Mouse (Mus musculus): ENCODE data around the gene Pnpla8.

Gene Pnpla8

DNA sequence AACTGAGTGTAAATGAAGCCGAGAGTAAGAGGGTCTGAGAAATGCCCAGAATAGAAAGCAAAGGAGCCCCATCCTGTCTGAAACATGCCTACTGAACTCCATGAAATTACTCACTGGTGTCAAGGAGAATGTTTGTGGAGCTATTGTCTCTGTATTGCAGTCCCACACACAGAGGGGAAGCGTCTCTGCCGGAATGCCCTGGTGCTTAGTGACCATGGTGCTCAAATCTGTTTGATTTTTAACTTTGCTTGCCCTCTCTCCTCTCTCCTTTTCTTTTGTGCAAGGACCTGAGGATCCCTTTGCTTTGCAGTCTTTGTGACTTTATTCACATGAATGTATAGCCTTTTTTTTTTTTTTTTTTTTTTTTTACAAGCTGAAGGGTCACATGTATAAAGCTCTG lies 136.3 kb downstream of the Pnpla8 start:
- DNase-seq (ENCODE audit: low read depth, low spot score): no peak
- no peaks in the 10 kb centered on the region for H3K27me3 ChIP-seq (ENCODE audit: control insufficient read depth, insufficient read depth, low read length, poor library complexity, severe bottlenecking)
- no peaks in the 10 kb centered on the region for H3K36me3 ChIP-seq (ENCODE audit: control insufficient read depth, insufficient read depth, low read length, poor library complexity, severe bottlenecking)

DNA sequence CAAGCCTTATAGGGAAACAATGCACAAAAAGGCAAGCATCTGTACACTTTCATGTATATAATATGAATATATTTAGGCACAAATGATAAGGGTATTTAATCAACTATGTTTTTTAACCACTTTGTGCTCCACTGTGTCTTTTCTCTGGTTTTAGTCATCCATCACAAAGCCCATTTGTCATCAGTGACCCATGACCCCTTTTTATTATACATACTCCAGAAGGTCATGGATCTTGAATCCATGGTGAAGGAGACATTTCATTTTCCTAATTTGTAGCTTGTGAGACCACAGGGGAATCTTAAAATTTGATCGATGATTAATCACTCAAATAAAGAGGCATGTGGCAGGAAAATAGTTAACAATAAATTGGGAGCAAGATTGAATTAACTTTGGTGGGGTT lies 136.7 kb downstream of the Pnpla8 start:
- H3K27me3 ChIP-seq (ENCODE audit: control insufficient read depth, insufficient read depth, low read length, poor library complexity, severe bottlenecking): no peaks in the 10 kb centered on the region
- H3K36me3 ChIP-seq (ENCODE audit: control insufficient read depth, insufficient read depth, low read length, poor library complexity, severe bottlenecking): no peaks in the 10 kb centered on the region
- no peak for DNase-seq (ENCODE audit: low read depth, low spot score)

GRCm38 (mm10) chr12:44371076-44371710 lies 150.0 kb downstream of the Pnpla8 start:
- no peak for DNase-seq (ENCODE audit: low read depth, low spot score)
- H3K36me3 ChIP-seq (ENCODE audit: control insufficient read depth, insufficient read depth, low read length, poor library complexity, severe bottlenecking): no peaks in the 10 kb centered on the region
- H3K27me3 ChIP-seq (ENCODE audit: control insufficient read depth, insufficient read depth, low read length, poor library complexity, severe bottlenecking): no peaks in the 10 kb centered on the region

Data from splenic B cell, adult 2 months (primary cell).